Mouse (Mus musculus) limb, embryonic 12.5 days (tissue): ENCODE measurements around the gene P4htm. TPM values are rescaled to one million over a fixed set of nuclear protein-coding genes. Genes with fewer than 3 reads are reported as not detected.

Source experiments
- ATAC-seq: fragments of 200-750 bp; cut with Nextera tagmentation; 2 replicates; pipeline ENCODE4 v1.8.0; 2017; ENCODE audit warnings: low read depth, moderate TSS enrichment; ENCODE audit not compliant: insufficient number of reproducible peaks, insufficient read depth, low FRiP score, low TSS enrichment
- H3K27ac ChIP-seq: fragments of 300-500 bp; sonication (generic); 2 replicates; pipeline ENCODE4 v1.5.1; 2016; ENCODE audit warnings: mild to moderate bottlenecking, moderate library complexity
- H3K27me3 ChIP-seq: fragments of 300-500 bp; sonication (generic); 2 replicates; pipeline ENCODE4 v1.6.1; 2016; ENCODE audit warnings: mild to moderate bottlenecking, moderate library complexity
- H3K36me3 ChIP-seq: fragments of 300-500 bp; sonication (generic); 2 replicates; pipeline ENCODE4 v1.6.1; 2016; ENCODE audit warnings: mild to moderate bottlenecking, moderate library complexity
- H3K4me1 ChIP-seq: fragments of 300-500 bp; sonication (generic); replicated peaks from 2 replicates; pipeline ENCODE4 v1.6.1; 2016
- H3K4me2 ChIP-seq: fragments of 300-500 bp; sonication (generic); 2 replicates; pipeline ENCODE4 v1.6.1; 2016; ENCODE audit warnings: mild to moderate bottlenecking, moderate library complexity
- H3K4me3 ChIP-seq: fragments of 300-500 bp; sonication (generic); replicated peaks from 2 replicates; pipeline ENCODE4 v1.5.1; 2016; ENCODE audit warnings: mild to moderate bottlenecking
- H3K9ac ChIP-seq: fragments of 300-500 bp; sonication (generic); replicated peaks from 2 replicates; pipeline ENCODE4 v1.6.1; 2016; ENCODE audit warnings: mild to moderate bottlenecking, moderate library complexity
- H3K9me3 ChIP-seq: fragments of 300-500 bp; sonication (generic); 2 replicates; pipeline ENCODE4 v1.6.1; 2016; ENCODE audit warnings: mild to moderate bottlenecking, moderate library complexity
- WGBS: fragments of 180-500 bp; shearing (Covaris S2); methylation state at CpG from one replicate; pipeline ENCODE4 v1.1.7; 2016; 5-methylcytosine and 5-hydroxymethylcytosine counted together
- polyA plus RNA-seq: library from polyadenylated mRNA; unstranded; fragments of >200 nt; fragmentation: Nextera tagmentation; extraction: Ambion mirVana; gene quantifications from 2 replicates; pipeline ENCODE4 v1.2.1, GENCODE M21; 2016

Gene P4htm
- polyA plus RNA-seq, 1 experiment from 2014 or later: 11.7 TPM

- H3K9me3 ChIP-seq: no peaks in the 10 kb centered on the region
- H3K4me3 ChIP-seq: peak overlapping the region; percentile 86
- peaks cover 56% of the 10 kb centered on the region for H3K4me1 ChIP-seq
- H3K27ac ChIP-seq: peak overlapping the region; percentile 97
- peak overlapping the region; percentile 95 for H3K9ac ChIP-seq
- ATAC-seq: no peak
- under 1% methylated on average over 24 of the region's 24 CpGs for WGBS
- H3K4me2 ChIP-seq: peak overlapping the region; percentile 90
- H3K36me3 ChIP-seq: peaks cover 47% of the 10 kb centered on the region
- H3K27me3 ChIP-seq: no peaks in the 10 kb centered on the region
Observed at GRCm38 (mm10) chr9:108577934-108578544, 19.4 kb downstream of the P4htm start.

DNA sequence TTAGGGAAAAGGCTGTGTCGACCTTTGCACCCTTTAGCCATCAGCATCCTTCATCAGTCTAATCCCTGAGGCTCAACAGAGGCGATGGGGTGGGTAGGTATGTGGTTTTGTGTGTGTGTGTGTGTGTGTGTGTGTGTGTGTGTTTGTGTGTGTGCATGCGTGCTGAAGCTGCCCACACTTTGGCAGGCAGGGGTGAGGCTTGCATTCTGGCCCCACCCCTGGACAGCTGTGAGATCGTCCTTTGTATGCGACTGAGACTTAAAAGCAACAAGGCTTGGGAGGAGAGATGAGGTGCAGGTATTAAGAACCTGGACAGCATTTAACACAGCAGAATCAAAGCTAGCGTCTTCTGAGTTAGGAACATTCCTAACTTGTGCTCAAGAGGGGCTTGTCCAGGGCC is 20.4 kb downstream of the P4htm start:
- peak overlapping the region; percentile 95; the same call in 1 of the 2 replicates for H3K9ac ChIP-seq

GRCm38 (mm10) chr9:108575321-108576297 is 21.9 kb downstream of the P4htm start:
- ATAC-seq: no peak
- H3K4me1 ChIP-seq: peaks cover 58% of the 10 kb centered on the region
- 85% methylated on average over 37 of the region's 37 CpGs for WGBS
- H3K27ac ChIP-seq: no peak overlapping the region
- H3K9ac ChIP-seq: no peak overlapping the region; the same call in 1 of the 2 replicates
- peaks cover 65% of the 10 kb centered on the region for H3K36me3 ChIP-seq
- H3K27me3 ChIP-seq: no peaks in the 10 kb centered on the region
- 0 out of 2 replicates have a peak overlapping the region, but pooled peaks have one; percentile 86 for H3K4me3 ChIP-seq
- peak overlapping the region; percentile 20 for H3K4me2 ChIP-seq
- no peaks in the 10 kb centered on the region for H3K9me3 ChIP-seq

More for the DNA sequence above, 20.4 kb downstream of the P4htm start:
- H3K9me3 ChIP-seq: no peaks in the 10 kb centered on the region
- H3K4me2 ChIP-seq: peak overlapping the region; percentile 90
- H3K4me1 ChIP-seq: peaks cover 56% of the 10 kb centered on the region
- H3K27me3 ChIP-seq: no peaks in the 10 kb centered on the region
- WGBS: 64% methylated on average over 6 of the region's 6 CpGs
- H3K36me3 ChIP-seq: peaks cover 55% of the 10 kb centered on the region
- peak overlapping the region; percentile 29; the same call in 1 of the 2 replicates for H3K27ac ChIP-seq
- H3K4me3 ChIP-seq: peak overlapping the region; percentile 86
- ATAC-seq: no peak

GRCm38 (mm10) chr9:108574921-108575320 is 22.5 kb downstream of the P4htm start:
- no peak overlapping the region for H3K27ac ChIP-seq
- H3K4me3 ChIP-seq: no peak overlapping the region
- H3K9me3 ChIP-seq: no peaks in the 10 kb centered on the region
- H3K4me1 ChIP-seq: peaks cover 64% of the 10 kb centered on the region
- no peak overlapping the region for H3K4me2 ChIP-seq
- no peak for ATAC-seq
- 89% methylated on average over 12 of the region's 12 CpGs for WGBS
- no peaks in the 10 kb centered on the region for H3K27me3 ChIP-seq
- H3K36me3 ChIP-seq: peaks cover 65% of the 10 kb centered on the region
- no peak overlapping the region; the same call in 1 of the 2 replicates for H3K9ac ChIP-seq

GRCm38 (mm10) chr9:108573774-108574690 is 23.4 kb downstream of the P4htm start:
- H3K9ac ChIP-seq: peak overlapping the region; percentile 18
- no peak for ATAC-seq
- H3K27ac ChIP-seq: no peak overlapping the region
- peaks cover 65% of the 10 kb centered on the region for H3K36me3 ChIP-seq
- WGBS: 53% methylated on average over 26 of the region's 26 CpGs
- peaks cover 60% of the 10 kb centered on the region for H3K4me1 ChIP-seq
- H3K9me3 ChIP-seq: no peaks in the 10 kb centered on the region
- H3K4me2 ChIP-seq: 0 out of 2 replicates have a peak overlapping the region, but pooled peaks have one; percentile 21
- no peak overlapping the region for H3K4me3 ChIP-seq
- H3K27me3 ChIP-seq: no peaks in the 10 kb centered on the region

DNA sequence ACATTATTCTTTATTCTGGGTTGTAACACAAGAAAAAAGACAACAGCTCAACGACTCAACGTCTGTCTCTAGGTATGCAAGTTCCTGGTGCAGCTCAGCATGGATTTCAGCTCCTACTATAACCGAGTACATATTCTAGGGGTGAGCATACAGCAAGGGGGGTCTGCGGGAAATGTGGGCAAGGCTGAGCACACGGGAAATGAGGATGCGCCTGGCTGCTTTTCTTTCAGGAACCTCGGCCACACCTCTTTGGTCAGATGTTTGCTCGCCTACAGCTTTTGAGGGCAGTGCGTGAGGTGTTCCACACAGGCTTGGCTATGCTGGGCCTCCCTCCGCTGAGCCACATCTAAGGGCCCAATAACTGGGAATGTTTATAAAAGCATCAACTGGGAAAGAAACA is 25.1 kb downstream of the P4htm start:
- H3K9ac ChIP-seq: no peak overlapping the region
- no peak overlapping the region for H3K4me3 ChIP-seq
- peaks cover 65% of the 10 kb centered on the region for H3K36me3 ChIP-seq
- no peak for ATAC-seq
- H3K4me2 ChIP-seq: no peak overlapping the region
- H3K27ac ChIP-seq: no peak overlapping the region
- 89% methylated on average over 10 of the region's 10 CpGs for WGBS
- peaks cover 67% of the 10 kb centered on the region for H3K4me1 ChIP-seq
- no peaks in the 10 kb centered on the region for H3K9me3 ChIP-seq
- H3K27me3 ChIP-seq: no peaks in the 10 kb centered on the region

DNA sequence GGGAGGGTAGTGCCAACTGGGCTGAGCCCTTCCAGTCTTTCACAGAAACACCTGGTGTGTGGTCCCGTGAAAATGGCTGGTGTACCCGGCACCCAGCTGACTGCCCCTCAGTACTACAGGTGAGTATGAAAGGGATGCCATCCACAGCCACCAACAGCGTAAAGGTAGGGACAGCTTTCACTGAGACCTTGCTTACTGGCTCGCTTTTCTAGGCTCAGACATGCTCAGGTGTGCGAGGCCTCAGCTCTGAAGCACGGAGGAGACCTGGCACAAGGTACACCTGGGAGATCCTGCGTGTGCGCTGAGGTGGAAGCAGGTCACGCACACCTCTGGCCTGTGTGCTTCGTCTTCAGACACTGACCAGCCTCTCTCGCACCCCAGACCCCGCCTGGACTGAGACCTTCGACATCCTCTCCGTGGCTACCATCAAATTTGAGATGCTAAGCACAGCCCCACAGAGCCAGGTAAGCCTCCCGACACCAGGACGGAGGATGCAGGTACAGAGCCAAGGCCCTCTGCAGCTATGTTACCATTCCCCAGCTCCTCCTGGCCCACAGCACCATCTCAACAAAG is 26.0 kb downstream of the P4htm start:
- H3K4me1 ChIP-seq: peaks cover 58% of the 10 kb centered on the region
- 92% methylated on average over 16 of the region's 16 CpGs for WGBS
- no peak for ATAC-seq
- H3K36me3 ChIP-seq: peaks cover 59% of the 10 kb centered on the region
- no peaks in the 10 kb centered on the region for H3K9me3 ChIP-seq
- H3K4me3 ChIP-seq: no peak overlapping the region
- no peak overlapping the region for H3K9ac ChIP-seq
- no peaks in the 10 kb centered on the region for H3K27me3 ChIP-seq
- H3K27ac ChIP-seq: no peak overlapping the region
- no peak overlapping the region for H3K4me2 ChIP-seq

DNA sequence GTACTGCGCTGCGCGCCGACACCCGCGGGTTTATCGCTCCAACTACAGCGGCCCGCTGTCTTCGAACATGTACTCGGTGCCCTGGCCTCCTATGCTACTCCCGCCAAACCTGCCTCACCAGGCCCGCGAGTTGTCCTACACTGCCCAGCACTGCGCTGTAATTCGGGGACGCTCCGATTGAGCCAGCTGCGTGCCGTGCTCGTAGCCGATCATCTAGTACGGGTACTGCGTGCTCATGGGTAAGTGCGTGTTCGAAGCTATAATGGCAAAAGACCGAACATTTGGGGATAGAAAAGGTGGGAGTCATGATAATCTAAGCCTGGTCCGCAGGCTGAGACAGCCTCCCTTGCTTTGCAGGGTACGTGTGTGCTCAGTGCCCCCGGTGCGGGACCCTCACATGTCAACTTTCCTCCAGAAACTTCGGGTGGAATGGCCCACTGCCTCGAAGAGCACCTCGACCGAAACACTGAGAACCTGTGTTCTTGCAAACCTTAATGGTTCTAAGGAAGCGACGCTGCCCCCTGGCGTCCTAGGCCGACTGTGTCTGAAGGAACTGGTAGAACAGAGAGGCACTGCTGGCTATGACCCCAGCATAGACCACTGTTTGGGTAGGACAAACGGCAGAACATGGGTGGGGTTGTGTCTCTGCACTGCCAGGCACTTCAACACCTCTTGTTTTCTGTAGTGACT is 27.1 kb downstream of the P4htm start:
- H3K9me3 ChIP-seq: no peaks in the 10 kb centered on the region
- H3K36me3 ChIP-seq: peaks cover 55% of the 10 kb centered on the region
- H3K27me3 ChIP-seq: no peaks in the 10 kb centered on the region
- peaks cover 55% of the 10 kb centered on the region for H3K4me1 ChIP-seq
- 0 out of 2 replicates have a peak, but pooled peaks have one; percentile 1 for ATAC-seq
- peak overlapping the region; percentile 57 for H3K9ac ChIP-seq
- H3K4me3 ChIP-seq: peak overlapping the region; percentile 64
- H3K4me2 ChIP-seq: peak overlapping the region; percentile 98
- H3K27ac ChIP-seq: peak overlapping the region; percentile 80
- 2% methylated on average over 40 of the region's 40 CpGs for WGBS

GRCm38 (mm10) chr9:108569381-108570206 is 27.9 kb downstream of the P4htm start, which contains the start of gene Dalrd3:
Dalrd3 (plus strand) TSS chr9:108569886.
- H3K4me1 ChIP-seq: peaks cover 47% of the 10 kb centered on the region
- ATAC-seq: peak; percentile 60
- no peaks in the 10 kb centered on the region for H3K27me3 ChIP-seq
- H3K4me2 ChIP-seq: peak within 1 kb of the TSS; percentile 98
- peak within 1 kb of the TSS; percentile 57 for H3K9ac ChIP-seq
- peak within 1 kb of the TSS; percentile 80 for H3K27ac ChIP-seq
- peaks cover 55% of the 10 kb centered on the region for H3K36me3 ChIP-seq
- WGBS: 7% methylated on average over 42 of the region's 42 CpGs
- H3K9me3 ChIP-seq: no peaks in the 10 kb centered on the region
- peak within 1 kb of the TSS; percentile 64 for H3K4me3 ChIP-seq
